Mouse (Mus musculus) cerebellum, adult 2 months (tissue): ENCODE data around the gene Klhl22.

Experiments used
- CTCF ChIP-seq: fragments of 200-500 bp; IDR thresholded peaks from 2 replicates; pipeline ENCODE4 v1.5.1; 2011; ENCODE audit warnings: low read depth, mild to moderate bottlenecking, control low read depth, low read length, moderate library complexity, borderline replicate concordance; ENCODE audit not compliant: insufficient read depth
- POLR2A ChIP-seq: fragments of 200-500 bp; IDR thresholded peaks from 2 replicates; pipeline ENCODE4 v1.6.1; 2011; ENCODE audit warnings: low read length, control low read depth, borderline replicate concordance; ENCODE audit not compliant: insufficient read depth

DNA sequence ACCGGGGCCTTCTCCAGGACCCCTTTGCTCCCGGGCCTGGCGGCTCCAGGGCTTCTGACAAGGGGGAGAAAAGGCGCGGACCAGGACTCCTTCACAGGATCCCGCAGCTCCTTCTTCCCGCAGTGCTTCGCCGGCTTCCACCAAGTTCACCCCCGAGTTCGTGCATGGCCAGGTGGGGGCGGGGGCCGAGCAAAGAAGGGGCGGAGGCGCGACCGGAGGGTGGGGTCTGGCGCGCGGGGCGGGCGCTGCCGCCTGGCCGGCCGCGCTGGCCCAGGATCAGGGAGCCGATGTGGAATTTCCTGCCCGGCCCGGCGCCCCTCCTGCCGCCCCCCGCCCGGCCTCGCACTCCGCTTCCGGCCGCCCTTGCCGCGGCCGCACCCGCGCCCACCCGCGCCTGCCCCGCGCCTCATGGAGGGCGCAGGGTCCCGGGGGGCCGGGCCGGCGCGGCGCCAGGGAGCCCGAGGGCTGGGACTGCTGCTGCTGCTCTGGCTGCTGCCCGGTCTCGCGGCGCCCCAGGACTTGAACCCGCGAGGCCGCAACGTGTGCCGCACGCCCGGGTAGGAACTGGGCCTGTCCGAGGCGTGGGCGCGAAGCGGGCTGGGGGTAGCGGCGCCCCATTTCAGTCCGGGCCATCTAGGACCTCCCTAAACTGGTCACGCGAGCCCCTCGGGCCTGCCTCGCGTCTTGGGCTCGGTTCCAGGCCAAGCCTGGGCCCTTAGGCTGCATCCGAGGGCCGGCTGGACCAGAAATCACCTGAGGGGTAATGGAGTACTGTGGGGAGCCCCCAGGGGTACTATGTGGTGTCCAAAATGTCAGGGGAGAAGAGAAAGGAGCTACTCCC lies 37.8 kb downstream of the Klhl22 start, which contains the start of gene Scarf2:
- no peak for TF ChIP-seq CTCF
- no peak for TF ChIP-seq POLR2A
